Mouse (Mus musculus): ENCODE results near the gene 4933415F23Rik. TPM values are rescaled to one million over a fixed set of nuclear protein-coding genes. Genes with fewer than 3 reads are reported as not detected.

4933415F23Rik gene
- total and polyA plus RNA-seq, 3 experiments: not detected

DNA sequence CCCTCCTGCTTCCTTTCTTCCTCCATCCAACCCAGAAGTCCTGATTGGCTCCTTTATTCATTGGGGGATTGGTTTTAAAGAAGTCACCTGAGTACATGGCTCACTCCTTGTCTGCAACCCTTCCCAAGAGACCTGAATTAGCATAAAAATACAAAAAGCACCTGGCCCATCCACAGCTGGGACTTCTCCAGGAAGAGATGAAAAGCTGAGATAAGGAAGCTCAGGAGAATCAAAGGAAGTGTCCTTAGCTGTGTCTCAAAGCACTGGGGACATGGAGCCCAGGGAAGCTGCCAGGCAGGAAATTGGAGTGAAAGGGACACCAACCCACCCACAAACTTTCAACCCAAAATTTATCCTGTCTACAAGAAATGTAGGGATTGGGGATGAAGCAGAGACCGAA, 7.1 kb upstream of the 4933415F23Rik start:
- Histone ChIP-seq H3K27ac (ENCODE audit: insufficient read depth, low read depth) (no peak overlapping the region), H3K9me3 (replicated peaks; ENCODE audit: low read length) (no peaks in the 10 kb centered on the region), H3K36me3 (replicated peaks in 1 of 2; ENCODE audit: control insufficient read depth in 1 of 2, insufficient read depth in 1 of 2, low read length in 1 of 2) (no peaks in the 10 kb centered on the region), H3K4me1 (ENCODE audit: control insufficient read depth in 1 of 2, insufficient read depth in 2 of 2) (no peaks in the 10 kb centered on the region), H3K27me3 (replicated peaks) (no peaks in the 10 kb centered on the region), H3K79me2 (replicated peaks; ENCODE audit: control insufficient read depth, extremely low read depth, insufficient read depth, poor library complexity, severe bottlenecking) (no peaks in the 10 kb centered on the region), H3K4me2 (ENCODE audit: insufficient read depth, low read depth, poor library complexity, severe bottlenecking) (no peak overlapping the region), H3K9ac (ENCODE audit: insufficient read depth, low read depth) (no peak overlapping the region), H3K4me3 (replicated peaks in 1 of 3; ENCODE audit: low read depth in 2 of 3, low read length in 2 of 3, poor library complexity in 1 of 3) (no peak overlapping the region)
- dilution Hi-C loops (cut with MboI; ENCODE audit: extremely low pct_ligation_motif_present, extremely low pct_unique_long_range_greater_than_20kb, low sequenced_read_pairs): no loop called here
- in situ Hi-C loops (cut with MboI; ENCODE audit: low pct_ligation_motif_present, low pct_unique_long_range_greater_than_20kb, low sequenced_read_pairs): no loop called here
- no peak for DNase-seq (ENCODE audit: extremely low read depth)
- TF ChIP-seq MAX (IDR thresholded peaks at IDR 0.05; ENCODE audit: low read length) (no peak), EP300 (IDR thresholded peaks at IDR 0.05; ENCODE audit: low read length) (no peak), SIN3A (IDR thresholded peaks at IDR 0.05; ENCODE audit: low read length) (no peak), POLR2AphosphoS2 (IDR thresholded peaks at IDR 0.05; ENCODE audit: low read depth, low read length) (no peak), MAZ (IDR thresholded peaks at IDR 0.05; ENCODE audit: low read depth, low read length) (no peak), USF2 (conservative IDR thresholded peaks at IDR 0.05; ENCODE audit: low read depth, low read length) (no peak), ZMIZ1 (IDR thresholded peaks at IDR 0.05; ENCODE audit: low read depth, low read length) (no peak), GABPA (IDR thresholded peaks at IDR 0.05; ENCODE audit: insufficient replicate concordance, low read depth, low read length) (no peak), USF1 (IDR thresholded peaks at IDR 0.05; ENCODE audit: low read depth, low read length) (no peak), SMC3 (IDR thresholded peaks at IDR 0.05; ENCODE audit: low read depth, low read length) (no peak), JUN (IDR thresholded peaks at IDR 0.05; ENCODE audit: insufficient read depth, low read depth, low read length) (no peak), MEF2A (IDR thresholded peaks at IDR 0.05; ENCODE audit: borderline replicate concordance, low read depth, low read length) (no peak), CTCF (conservative IDR thresholded peaks at IDR 0.05 in 1 of 2, IDR thresholded peaks at IDR 0.05 in 1 of 2; ENCODE audit: low read depth in 2 of 2, low read length in 2 of 2) (no peak), ZC3H11A (IDR thresholded peaks at IDR 0.05; ENCODE audit: low read depth, low read length) (no peak), TCF12 (IDR thresholded peaks at IDR 0.05; ENCODE audit: low read depth, low read length) (no peak), CHD1 (IDR thresholded peaks at IDR 0.05; ENCODE audit: low read depth, low read length) (no peak), PAX5 (IDR thresholded peaks at IDR 0.05; ENCODE audit: low read length) (no peak), RAD21 (IDR thresholded peaks at IDR 0.05; ENCODE audit: low read depth, low read length) (no peak)

DNA sequence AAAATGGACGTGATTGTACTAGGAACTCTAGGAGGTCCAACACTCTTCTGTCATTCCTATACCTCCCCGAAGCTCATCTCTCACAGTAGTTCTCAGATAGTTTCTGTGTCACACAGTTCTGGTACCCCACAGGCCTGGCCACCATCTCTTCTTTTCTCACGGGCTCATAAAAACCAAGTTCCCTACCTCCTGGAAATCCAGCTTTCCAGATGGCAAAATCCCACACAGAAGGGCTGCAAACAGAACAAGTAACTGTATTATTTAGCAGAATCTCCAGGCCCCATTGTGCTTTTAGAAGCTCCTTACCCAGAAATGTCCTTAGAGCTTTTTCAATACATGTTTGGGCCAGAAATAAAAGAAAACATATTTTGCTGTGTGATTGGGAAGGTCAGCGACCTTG, 828 bp upstream of the 4933415F23Rik start:
- TF ChIP-seq POLR2A (IDR thresholded peaks at IDR 0.05; ENCODE audit: low read depth, low read length) (no peak), SMC3 (IDR thresholded peaks at IDR 0.05; ENCODE audit: low read depth, low read length) (no peak), ZKSCAN1 (IDR thresholded peaks at IDR 0.05; ENCODE audit: borderline replicate concordance, low read depth, low read length) (no peak), ZNF384 (IDR thresholded peaks at IDR 0.05; ENCODE audit: low read depth, low read length) (no peak), MYC (IDR thresholded peaks at IDR 0.05; ENCODE audit: low read depth, low read length) (no peak), MXI1 (IDR thresholded peaks at IDR 0.05; ENCODE audit: low read depth, low read length) (no peak), USF2 (conservative IDR thresholded peaks at IDR 0.05; ENCODE audit: low read depth, low read length) (no peak), KAT2A (IDR thresholded peaks at IDR 0.05; ENCODE audit: insufficient replicate concordance, low read length) (no peak), ELF1 (IDR thresholded peaks at IDR 0.05; ENCODE audit: low read depth, low read length) (no peak), MAX (IDR thresholded peaks at IDR 0.05; ENCODE audit: low read length) (no peak), GABPA (IDR thresholded peaks at IDR 0.05; ENCODE audit: insufficient replicate concordance, low read depth, low read length) (no peak), ETS1 (conservative IDR thresholded peaks at IDR 0.05; ENCODE audit: low read depth, low read length) (no peak), ZC3H11A (IDR thresholded peaks at IDR 0.05; ENCODE audit: low read depth, low read length) (no peak), HCFC1 (IDR thresholded peaks at IDR 0.05; ENCODE audit: low read depth, low read length) (no peak), JUN (IDR thresholded peaks at IDR 0.05; ENCODE audit: insufficient read depth, low read depth, low read length) (no peak)
- H3K4me2 ChIP-seq (ENCODE audit: insufficient read depth, low read depth, poor library complexity, severe bottlenecking): no peak overlapping the region
- dilution Hi-C loops (cut with MboI; ENCODE audit: extremely low pct_ligation_motif_present, extremely low pct_unique_long_range_greater_than_20kb, low sequenced_read_pairs): no loop called here

More for the DNA sequence above, 828 bp upstream of the 4933415F23Rik start:
- Histone ChIP-seq H3K36me3 (replicated peaks in 1 of 2; ENCODE audit: control insufficient read depth in 1 of 2, insufficient read depth in 1 of 2, low read length in 1 of 2) (no peaks in the 10 kb centered on the region), H3K4me3 (replicated peaks in 1 of 3; ENCODE audit: low read depth in 2 of 3, low read length in 2 of 3, poor library complexity in 1 of 3) (no peak overlapping the region), H3K9me3 (replicated peaks; ENCODE audit: low read length) (peaks cover 6% of the 10 kb centered on the region), H3K4me1 (ENCODE audit: control insufficient read depth in 1 of 2, insufficient read depth in 2 of 2) (no peaks in the 10 kb centered on the region), H3K9ac (ENCODE audit: insufficient read depth, low read depth) (no peak overlapping the region), H3K27ac (ENCODE audit: insufficient read depth, low read depth) (no peak overlapping the region), H3K79me2 (replicated peaks; ENCODE audit: control insufficient read depth, extremely low read depth, insufficient read depth, poor library complexity, severe bottlenecking) (no peaks in the 10 kb centered on the region), H3K27me3 (replicated peaks) (no peaks in the 10 kb centered on the region)
- in situ Hi-C loops (cut with MboI; ENCODE audit: low pct_ligation_motif_present, low pct_unique_long_range_greater_than_20kb, low sequenced_read_pairs): no loop called here
- no peak for DNase-seq (ENCODE audit: extremely low read depth)

Measured in CH12.LX (cell line).